Mouse (Mus musculus) lung, postnatal 0 days (tissue): Measurements from ENCODE around the gene Dnah7c.

ENCODE experiments used
- CTCF ChIP-seq: IDR thresholded peaks from 2 replicates; pipeline ENCODE4 v1.5.1; 2016; ENCODE audit warnings: antibody characterized with exemption, mild to moderate bottlenecking
- EP300 ChIP-seq: IDR thresholded peaks from 2 replicates; pipeline ENCODE4 v1.6.1; 2016; ENCODE audit warnings: antibody characterized with exemption, mild to moderate bottlenecking, control low read depth

- TF ChIP-seq CTCF (peak; percentile 28; the same call in 1 of the 2 replicates), EP300 (no peak)
Measured at GRCm38 (mm10) chr1:46580385-46580784, 155.0 kb downstream of the Dnah7c start.
